Mouse (Mus musculus) erythroblast, adult 5-6 weeks (primary cell): Measurements from ENCODE around the gene Polr2c. TPM values are rescaled to one million over a fixed set of nuclear protein-coding genes. Genes with fewer than 3 reads are reported as not detected.

Source experiments
- ATAC-seq: replicated peaks from 2 replicates; pipeline ENCODE4 v1.8.0; 2016; ENCODE audit warnings: moderate number of reproducible peaks, mild to moderate bottlenecking, moderate TSS enrichment, inconsistent platforms; ENCODE audit not compliant: poor library complexity, low FRiP score, severe bottlenecking
- total RNA-seq, 2 experiments: library from RNA; stranded (forward) in 1 of 2; stranded (reverse) in 1 of 2; fragments of 150-400 nt in 1 of 2; fragments of 200-764, 138-1000 nt in 1 of 2; gene quantifications; 2 replicates each; pipeline versions ENCODE4 v1.2.3 to v1.2.4; 2015 to 2017; ENCODE audit warnings: low replicate concordance in 2 of 2

Polr2c gene
- total RNA-seq, 2 experiments from 2014 or later, result 29.8 to 36.0 TPM

DNA sequence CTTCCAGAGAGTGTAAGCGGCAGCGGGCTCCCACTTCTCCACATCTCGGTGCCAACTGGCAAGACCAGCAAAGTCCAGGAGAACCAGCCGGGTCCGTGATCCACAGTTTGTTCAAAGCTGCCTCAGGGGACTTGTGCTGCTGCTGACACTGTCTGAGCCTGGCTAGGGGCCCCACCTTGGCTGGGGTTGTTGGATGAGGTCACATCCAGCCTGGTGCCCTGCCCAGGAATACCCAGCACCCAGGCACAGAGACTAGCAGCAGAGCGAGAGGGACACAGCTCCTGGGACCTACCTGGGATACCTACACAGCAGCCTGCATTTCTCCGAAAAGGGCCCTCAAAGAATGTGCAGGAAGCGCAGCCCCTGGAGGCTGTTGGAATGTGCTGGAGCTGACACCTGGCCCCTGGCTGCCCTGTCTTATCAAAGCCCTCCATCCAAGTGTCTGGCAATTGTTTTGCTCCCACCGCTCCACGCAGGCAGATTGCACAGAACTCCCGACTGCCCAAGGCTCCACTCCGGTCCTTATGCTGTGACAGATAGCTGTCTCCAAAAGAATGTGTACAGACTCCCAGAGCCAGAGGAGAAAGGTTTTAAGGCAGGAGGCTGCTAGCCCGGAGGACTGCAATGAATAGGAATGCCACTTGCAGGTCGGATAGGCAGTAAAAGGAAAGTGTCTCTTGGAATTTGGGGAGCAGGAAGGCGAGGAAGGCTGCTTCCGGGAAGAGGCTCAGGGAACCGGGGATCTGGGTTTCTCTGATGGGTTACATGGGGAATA is 18.0 kb downstream of the Polr2c start:
- peak; percentile 5; the same call in 1 of the 2 replicates for ATAC-seq

DNA sequence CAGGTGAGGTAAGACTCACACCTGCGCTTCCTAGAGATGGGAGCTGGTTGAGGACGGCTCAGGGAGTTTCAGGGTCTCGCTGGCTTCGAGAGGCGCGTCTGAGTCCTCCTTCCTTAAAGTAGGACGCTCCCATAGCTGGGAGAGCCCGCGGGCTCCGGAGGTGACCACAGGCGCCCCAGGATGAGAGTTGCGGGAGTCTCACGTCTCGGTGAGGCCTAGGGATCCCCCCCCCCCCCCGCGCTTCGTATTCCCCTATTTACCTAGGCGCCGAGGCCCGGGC is 18.6 kb downstream of the Polr2c start:
- ATAC-seq, result no peak

DNA sequence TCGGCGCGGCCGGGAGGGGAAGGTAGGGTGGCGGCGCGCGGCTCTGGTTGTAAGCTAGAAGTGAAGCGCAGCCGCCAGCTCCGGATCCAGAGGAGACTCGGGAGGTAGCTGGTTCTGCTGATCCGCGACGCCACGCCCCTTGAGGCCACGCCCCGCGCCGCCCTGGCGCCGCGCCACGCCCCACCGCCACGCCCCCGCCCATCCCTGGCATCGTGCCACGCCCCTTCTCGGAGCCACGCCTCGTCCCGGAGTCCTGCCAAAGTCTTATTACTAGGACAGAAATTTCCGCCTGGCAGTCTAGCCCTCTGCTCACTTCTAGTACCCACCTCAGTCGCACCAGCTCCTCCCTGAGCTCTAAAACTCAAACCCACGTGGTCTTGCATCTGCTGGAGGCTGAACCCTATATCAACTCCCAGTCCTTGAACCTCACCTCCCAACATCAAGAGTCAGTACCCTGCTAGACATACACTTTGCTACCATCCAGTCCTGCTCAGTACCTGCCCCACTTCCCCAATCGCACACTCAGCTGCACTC is 19.0 kb downstream of the Polr2c start, which contains the start of gene Dok4:
Gene Dok4 (minus strand): TSS at position 134 of the 534 bp plus-strand sequence.
- ATAC-seq, result peak; percentile 74

- ATAC-seq, result no peak
Observed at GRCm38 (mm10) chr8:94876820-94877219, 19.6 kb downstream of the Polr2c start.

DNA sequence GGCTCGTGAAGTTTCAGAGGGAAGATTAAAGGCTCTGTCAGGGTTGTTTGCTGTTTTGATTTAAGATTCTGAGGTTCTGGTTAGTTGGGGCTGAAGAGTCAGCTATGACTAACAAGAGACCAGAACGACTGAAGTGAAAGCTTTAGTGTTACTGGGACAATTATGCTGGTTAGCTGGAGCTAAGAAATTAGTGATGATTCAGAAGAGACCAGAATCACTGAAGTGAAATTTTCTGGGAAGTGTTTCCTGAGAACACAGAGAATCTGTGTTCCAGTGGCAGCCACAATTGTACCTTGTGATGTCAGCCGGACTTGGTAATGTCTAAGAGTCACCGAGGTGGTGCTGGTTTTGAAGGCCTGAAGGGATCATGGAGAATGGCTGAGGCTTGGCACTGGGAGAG is 23.5 kb downstream of the Polr2c start:
- no peak for ATAC-seq

DNA sequence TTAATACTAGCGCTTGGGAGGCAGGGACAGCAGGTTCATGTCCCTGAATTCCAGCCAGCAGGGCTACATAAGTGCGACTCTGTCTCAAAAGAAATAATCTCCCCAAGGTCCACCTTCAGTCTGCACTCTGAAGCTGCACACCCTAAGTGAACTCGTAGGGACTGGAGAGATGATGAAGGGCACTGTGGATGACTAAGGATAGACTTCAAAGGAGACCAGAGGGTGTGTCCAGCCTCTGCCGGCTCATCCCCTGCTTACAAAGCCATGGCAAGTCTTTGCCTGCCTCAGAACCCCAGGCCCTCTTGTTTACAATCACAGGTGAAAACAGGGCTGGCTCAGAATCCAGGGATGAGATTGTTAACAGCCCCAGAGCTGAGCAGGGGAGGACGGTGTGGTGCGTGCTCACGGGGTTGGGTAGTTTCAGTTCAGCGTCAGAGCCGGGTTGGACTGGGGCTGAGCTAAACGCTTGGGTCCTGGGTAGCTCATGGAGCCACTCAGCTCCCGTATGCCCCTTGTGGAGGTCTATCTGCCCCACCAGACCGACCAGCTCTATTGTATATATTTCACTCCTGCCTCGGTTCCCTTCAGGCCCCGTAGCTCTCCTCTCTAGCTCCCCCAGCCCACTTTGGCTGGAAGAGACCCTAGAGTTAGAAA is 31.3 kb downstream of the Polr2c start:
- ATAC-seq, result 0 out of 2 replicates have a peak, but pooled peaks have one; percentile 33

DNA sequence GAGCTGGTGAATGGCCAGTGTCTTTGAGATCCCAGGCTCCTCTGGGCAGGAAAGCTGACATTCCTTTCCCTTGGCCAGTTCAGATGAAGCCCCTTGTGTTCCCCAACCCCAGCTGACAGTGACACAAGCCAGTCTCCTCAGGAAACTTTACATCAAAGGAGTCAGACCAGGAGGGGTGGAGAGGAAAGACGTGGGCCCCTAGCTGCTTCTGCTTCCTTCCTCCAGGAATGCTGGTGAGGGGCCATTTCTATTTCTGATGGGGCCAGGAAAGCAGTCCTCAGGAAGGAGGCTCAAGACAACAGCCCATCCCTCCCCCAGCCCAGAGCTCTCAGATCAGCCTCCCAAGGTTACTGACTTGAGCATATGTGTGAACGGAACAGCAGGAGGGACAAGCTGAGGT is 35.7 kb downstream of the Polr2c start:
- ATAC-seq, result no peak

- peak; percentile 94 for ATAC-seq
Observed at GRCm38 (mm10) chr8:94899262-94899661, 42.0 kb downstream of the Polr2c start.

DNA sequence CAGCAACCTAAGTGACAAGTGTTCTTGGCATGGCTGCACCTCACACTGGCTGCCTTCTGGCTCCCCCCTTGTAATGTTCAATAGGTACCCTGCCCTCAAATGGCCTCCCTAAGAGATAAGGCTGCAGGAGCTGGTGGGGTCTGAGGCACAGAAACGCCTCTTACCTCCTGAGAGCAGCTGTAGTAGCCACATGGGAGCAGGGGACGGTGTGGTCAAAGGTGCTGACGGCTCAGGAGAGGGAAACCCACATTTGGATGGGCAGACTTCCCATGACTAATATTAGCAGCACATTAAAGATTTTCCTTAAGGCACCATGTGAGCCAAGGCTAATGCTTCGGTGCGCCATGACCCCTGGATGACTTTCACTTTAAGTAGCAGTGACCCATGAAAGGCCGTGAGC is 43.4 kb downstream of the Polr2c start:
- no peak for ATAC-seq

- no peak for ATAC-seq
Observed at GRCm38 (mm10) chr8:94901031-94901430, 43.8 kb downstream of the Polr2c start.

GRCm38 (mm10) chr8:94903709-94904108 is 46.5 kb downstream of the Polr2c start:
- ATAC-seq, result no peak

GRCm38 (mm10) chr8:94904450-94905175 is 47.4 kb downstream of the Polr2c start:
- no peak for ATAC-seq

DNA sequence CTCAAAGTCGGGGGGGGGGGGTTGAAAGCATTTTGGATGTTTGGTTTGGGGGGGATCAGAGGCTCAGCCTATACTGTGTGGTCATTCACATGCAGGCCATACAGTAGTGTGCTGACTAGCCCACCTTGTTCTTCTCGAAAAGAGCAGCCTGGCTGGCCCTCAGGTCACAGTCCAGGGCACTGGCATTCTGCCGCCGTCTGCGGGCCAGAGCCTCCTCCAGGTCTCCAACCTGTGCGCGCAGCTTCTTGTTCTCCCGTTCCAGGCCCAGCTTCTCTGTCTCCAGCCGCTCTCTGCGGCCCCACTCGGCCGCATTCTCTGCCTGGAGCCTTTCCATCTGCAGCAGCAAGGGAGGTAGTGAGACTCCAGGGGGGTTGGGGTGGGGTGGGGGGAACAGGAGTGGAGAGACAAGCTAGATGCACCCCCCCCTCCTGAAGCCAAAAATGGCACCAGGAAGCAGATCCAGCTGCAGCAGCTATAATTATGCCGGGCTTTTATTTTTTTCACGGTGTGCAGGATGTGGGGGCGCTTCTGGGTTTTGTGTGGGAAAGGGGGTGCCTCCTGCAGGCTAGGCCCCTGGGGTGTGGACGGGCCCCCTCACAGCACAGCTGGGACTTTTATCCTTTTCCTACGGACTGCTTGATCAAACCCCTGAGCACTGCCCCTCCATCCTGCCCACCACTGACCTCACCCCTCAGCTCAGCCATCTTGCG is 50.5 kb downstream of the Polr2c start:
- ATAC-seq, result no peak

- peak; percentile 86 for ATAC-seq
Observed at GRCm38 (mm10) chr8:94908847-94909246, 51.6 kb downstream of the Polr2c start.

- ATAC-seq, result no peak
Observed at GRCm38 (mm10) chr8:94913061-94913660, 55.9 kb downstream of the Polr2c start.

- no peak for ATAC-seq
Observed at GRCm38 (mm10) chr8:94914256-94914655, 57.0 kb downstream of the Polr2c start.

DNA sequence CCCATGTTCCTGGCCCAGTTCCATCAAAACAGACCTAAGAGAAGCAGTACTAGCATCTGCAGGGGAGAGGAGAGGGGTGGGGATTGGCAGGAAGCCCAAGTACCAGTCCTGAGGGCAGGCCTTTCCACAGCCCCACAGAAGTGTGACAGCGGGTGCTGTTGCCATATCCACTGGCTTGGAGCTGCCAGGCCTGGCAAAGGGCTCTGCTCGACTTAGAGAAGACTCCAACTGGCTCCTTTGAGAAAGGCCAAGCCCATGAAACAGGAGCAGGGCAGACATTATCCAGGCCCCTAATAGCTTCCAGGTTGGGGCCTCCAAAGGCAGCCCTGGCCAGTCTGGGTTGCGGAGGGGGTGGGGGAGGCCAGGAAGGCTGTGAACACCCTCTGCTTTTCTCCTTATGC is 57.5 kb downstream of the Polr2c start:
- no peak for ATAC-seq

- ATAC-seq, result no peak
Observed at GRCm38 (mm10) chr8:94916311-94916959, 59.2 kb downstream of the Polr2c start.

DNA sequence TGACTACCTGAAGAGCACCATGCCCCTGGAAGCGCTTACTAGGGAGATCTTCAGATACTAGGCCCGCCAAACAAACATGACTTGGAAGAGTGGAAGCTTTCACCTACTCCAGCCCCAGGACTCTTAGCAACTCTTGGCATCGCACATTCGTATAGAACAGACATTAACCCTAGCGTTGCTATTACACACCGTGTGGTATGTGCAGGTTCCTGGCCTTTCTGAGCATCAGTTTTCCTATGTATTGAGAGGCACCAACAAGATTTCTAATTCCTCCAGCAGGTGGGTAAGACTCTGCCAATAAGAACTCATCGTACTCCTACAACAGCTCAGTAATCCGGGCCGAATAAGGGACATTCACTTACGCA is 59.7 kb downstream of the Polr2c start:
- ATAC-seq, result no peak
